Mouse (Mus musculus): ENCODE measurements around the gene Xrcc5.

GRCm38 (mm10) chr1:72282604-72283003 lies 24.6 kb upstream of the Xrcc5 start:
- TF ChIP-seq CTCF (IDR thresholded peaks at IDR 0.05; ENCODE audit: borderline replicate concordance, insufficient read depth, low read depth, low read length) (no peak), POLR2A (IDR thresholded peaks at IDR 0.05; ENCODE audit: borderline replicate concordance, insufficient read depth, low read length) (no peak)
